Comparison of ENCODE assay signal across 12 mouse cellular contexts in genomic region chr19:40460854-40461490, GRCm38 (mm10). TPM values are rescaled to one million over a fixed set of nuclear protein-coding genes. Genes with fewer than 3 reads are reported as not detected.
DNase-seq lines count a peak whose midpoint lies in the region; ATAC-seq and TF ChIP-seq lines count a peak whose summit lies in the region.
"Had no signal": no experiment of that assay in that cellular context is flagged by ENCODE, and none has a peak within 500 bp of the region (broad histone marks: within the 10 kb centered on the region; RNA-seq: fewer than 3 reads in every experiment).

No protein-coding gene starts in this region.

- H3K4me1 ChIP-seq in cerebellum, adult 2 months (ENCODE audit: control insufficient read depth, insufficient read depth, low read length): peaks cover 7% of the 10 kb centered on the region
- H3K4me1 ChIP-seq in intestine, embryonic 14.5 days (replicated peaks; ENCODE audit: control insufficient read depth, insufficient read depth, low read length): peaks cover 20% of the 10 kb centered on the region
- H3K4me1 ChIP-seq in intestine, postnatal 0 days (replicated peaks; ENCODE audit: control insufficient read depth, insufficient read depth, low read length): peaks cover 5% of the 10 kb centered on the region; the same call in 1 of the 2 replicates
- H3K4me1 ChIP-seq in intestine, embryonic 15.5 days (replicated peaks): peaks cover 20% of the 10 kb centered on the region

- no peaks in the 10 kb centered on the region for H3K27me3 ChIP-seq in cerebellum, adult 2 months (ENCODE audit: control insufficient read depth, insufficient read depth, low read length)
- no peaks in the 10 kb centered on the region for H3K27me3 ChIP-seq in intestine, embryonic 14.5 days (replicated peaks; ENCODE audit: control insufficient read depth, insufficient read depth, low read length)
- no peaks in the 10 kb centered on the region for H3K27me3 ChIP-seq in intestine, postnatal 0 days (replicated peaks; ENCODE audit: control insufficient read depth, insufficient read depth, low read length)
- H3K27me3 ChIP-seq in intestine, embryonic 15.5 days (replicated peaks): no peaks in the 10 kb centered on the region

- DNase-seq in cerebellum, postnatal 14 days: peak; percentile 51 to 54
- no peak for DNase-seq in cerebellum, adult 2 months
- DNase-seq in intestine, embryonic 14.5 days (ENCODE audit: low spot score): no peak
- DNase-seq in layer of hippocampus, adult 9-10 months (ENCODE audit: low spot score): no peak
- no peak for DNase-seq in cerebellum, postnatal 36 days
- DNase-seq: heart, adult 2 months; kidney, postnatal 36 days; lung, adult 2 months; right cerebral cortex, postnatal 25 days had no signal

- H3K4me2 ChIP-seq in intestine, embryonic 14.5 days (ENCODE audit: low read length): no peak overlapping the region
- H3K4me2 ChIP-seq in intestine, postnatal 0 days (replicated peaks; ENCODE audit: low read depth): no peak overlapping the region
- no peak overlapping the region for H3K4me2 ChIP-seq in intestine, embryonic 15.5 days (replicated peaks)

- 0 out of 2 replicates have a peak, but pooled peaks have one; percentile 15 for ATAC-seq in intestine, embryonic 14.5 days (replicated peaks; ENCODE audit: low FRiP score, low TSS enrichment, low read depth)
- ATAC-seq in intestine, postnatal 0 days: no peak
- ATAC-seq in intestine, embryonic 15.5 days: peak; percentile 60
- peak; percentile 86 for ATAC-seq in megakaryocyte-erythroid progenitor cell, adult 5-6 weeks (replicated peaks; ENCODE audit: low FRiP score, low TSS enrichment, poor library complexity, severe bottlenecking)

- H3K27ac ChIP-seq in cerebellum, adult 2 months (ENCODE audit: insufficient read depth, low read length): no peak overlapping the region
- peak overlapping the region; percentile 14; the same call in 1 of the 2 replicates for H3K27ac ChIP-seq in intestine, embryonic 14.5 days (ENCODE audit: low read depth)
- no peak overlapping the region for H3K27ac ChIP-seq in intestine, postnatal 0 days (ENCODE audit: low read depth, low read length)
- H3K27ac ChIP-seq in intestine, embryonic 15.5 days: no peak overlapping the region
- H3K27ac ChIP-seq: heart, adult 2 months had no signal

- no peaks in the 10 kb centered on the region for H3K36me3 ChIP-seq in intestine, embryonic 14.5 days (ENCODE audit: control insufficient read depth, insufficient read depth, low read length)
- H3K36me3 ChIP-seq in intestine, postnatal 0 days (ENCODE audit: control insufficient read depth, insufficient read depth): no peaks in the 10 kb centered on the region
- H3K36me3 ChIP-seq in intestine, embryonic 15.5 days: no peaks in the 10 kb centered on the region

- TF ChIP-seq CTCF in cerebellum, adult 2 months (IDR thresholded peaks at IDR 0.05; ENCODE audit: borderline replicate concordance, insufficient read depth, low read depth, low read length): no peak
- TF ChIP-seq CTCF in intestine, postnatal 0 days (IDR thresholded peaks at IDR 0.05; ENCODE audit: low read depth): no peak

- no peak for TF ChIP-seq POLR2A in cerebellum, adult 2 months (IDR thresholded peaks at IDR 0.05; ENCODE audit: borderline replicate concordance, insufficient read depth, low read length)

- WGBS in cerebellum, adult 2 months: 49% methylated on average over 9 of the region's 9 CpGs
- WGBS in intestine, embryonic 14.5 days: 35% methylated on average over 9 of the region's 9 CpGs
- whole genome bisulfite sequencing in intestine, postnatal 0 days: 31% methylated on average over 9 of the region's 9 CpGs
- 43% methylated on average over 9 of the region's 9 CpGs for WGBS in intestine, embryonic 15.5 days

- H3K4me3 ChIP-seq in cerebellum, adult 2 months (replicated peaks; ENCODE audit: insufficient read depth, low read depth, low read length): no peak overlapping the region
- H3K4me3 ChIP-seq in intestine, embryonic 14.5 days (ENCODE audit: low read depth, low read length): no peak overlapping the region
- no peak overlapping the region for H3K4me3 ChIP-seq in intestine, postnatal 0 days (ENCODE audit: low read depth, low read length)
- H3K4me3 ChIP-seq in intestine, embryonic 15.5 days (replicated peaks): no peak overlapping the region
- H3K4me3 ChIP-seq: heart, adult 2 months had no signal

- H3K9me3 ChIP-seq in intestine, embryonic 14.5 days (ENCODE audit: control insufficient read depth, low read length): no peaks in the 10 kb centered on the region
- no peaks in the 10 kb centered on the region for H3K9me3 ChIP-seq in intestine, postnatal 0 days (ENCODE audit: control insufficient read depth)
- H3K9me3 ChIP-seq in intestine, embryonic 15.5 days: no peaks in the 10 kb centered on the region

- no peak overlapping the region for H3K9ac ChIP-seq in intestine, embryonic 14.5 days (ENCODE audit: low read length)
- no peak overlapping the region for H3K9ac ChIP-seq in intestine, postnatal 0 days (ENCODE audit: low read depth, low read length)
- H3K9ac ChIP-seq in intestine, embryonic 15.5 days: no peak overlapping the region

RNA-seq across cellular contexts. Expression of gene Sorbs1, which starts 52.6 kb away (rescaled TPM):
- polyA plus RNA-seq in cerebellum, adult 2 months (2012; rRNA removed): 79.3 and 92.5 TPM in 2 replicates
- polyA plus RNA-seq in intestine, embryonic 14.5 days (2014; fragmentation: Nextera tagmentation; extraction: Ambion mirVana): 88.3 and 88.9 TPM in 2 replicates
- polyA plus RNA-seq in intestine, postnatal 0 days (2015; fragmentation: Nextera tagmentation; extraction: Ambion mirVana): 73.8 and 86.2 TPM in 2 replicates
- 72.1 and 76.3 TPM in 2 replicates for polyA plus RNA-seq in intestine, embryonic 15.5 days (2015; fragmentation: Nextera tagmentation; extraction: Ambion mirVana)
- total RNA-seq in megakaryocyte-erythroid progenitor cell, adult 5-6 weeks (2014; fragmentation: Nextera tagmentation): 13.9 and 33.6 TPM in 2 replicates
- 12.3 and 30.4 TPM in 2 replicates for total RNA-seq in megakaryocyte-erythroid progenitor cell, adult 5-6 weeks (2017)

Comparison
In these comparisons a context has a peak if more than half of its experiments do, and no peak if none do; other contexts are left out.
1. DNase-seq: peak in cerebellum, postnatal 14 days (2 of 2); none in cerebellum, adult 2 months (0 of 2), intestine, embryonic 14.5 days (single experiment), layer of hippocampus, adult 9-10 months (single experiment) and cerebellum, postnatal 36 days (0 of 2).